ENCODE assay signal across 28 mouse cellular contexts in the genomic region with DNA sequence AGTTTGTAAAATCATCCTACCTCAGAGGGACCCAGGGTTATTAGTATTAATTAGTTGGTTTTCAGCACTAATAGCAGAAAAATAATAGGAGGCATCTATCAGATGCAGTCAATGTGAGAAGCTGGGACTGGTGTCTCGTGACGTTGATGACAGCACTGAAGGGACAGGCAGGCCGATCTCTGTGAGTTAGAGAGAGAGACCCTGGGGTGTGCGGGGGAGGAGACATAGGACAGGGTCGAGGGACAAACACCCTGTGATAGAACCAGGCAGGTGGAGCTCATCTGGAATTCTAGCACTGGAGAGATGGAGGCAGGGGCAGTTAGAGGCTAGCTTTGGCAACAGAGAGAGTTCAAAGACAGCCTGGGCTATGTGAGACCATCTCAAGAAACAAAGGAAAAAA. TPM values are rescaled to one million over a fixed set of nuclear protein-coding genes. Genes with fewer than 3 reads are reported as not detected.
DNase-seq lines count a peak whose midpoint lies in the region; ATAC-seq and TF ChIP-seq lines count a peak whose summit lies in the region.
"Had no signal": no experiment of that assay in that cellular context is flagged by ENCODE, and none has a peak within 500 bp of the region (broad histone marks: within the 10 kb centered on the region; RNA-seq: fewer than 3 reads in every experiment).

No protein-coding gene starts in this region.

- H3K36me3 ChIP-seq in liver, embryonic 11.5 days (ENCODE audit: control insufficient read depth, insufficient read depth, low read length): no peaks in the 10 kb centered on the region
- no peaks in the 10 kb centered on the region for H3K36me3 ChIP-seq in liver, postnatal 0 days (replicated peaks; ENCODE audit: insufficient read depth, low read length)
- no peaks in the 10 kb centered on the region for H3K36me3 ChIP-seq in limb, embryonic 10.5 days
- H3K36me3 ChIP-seq: embryonic facial prominence, embryonic 13.5 days; embryonic facial prominence, embryonic 15.5 days had no signal

- TF ChIP-seq EP300 in liver, postnatal 0 days (IDR thresholded peaks at IDR 0.05; ENCODE audit: low read depth): no peak

- no peaks in the 10 kb centered on the region for H3K27me3 ChIP-seq in liver, embryonic 11.5 days (replicated peaks; ENCODE audit: control insufficient read depth, insufficient read depth, low read length)
- no peaks in the 10 kb centered on the region for H3K27me3 ChIP-seq in liver, postnatal 0 days (ENCODE audit: insufficient read depth, low read length)
- H3K27me3 ChIP-seq in limb, embryonic 10.5 days (ENCODE audit: low read depth, poor library complexity, severe bottlenecking): no peaks in the 10 kb centered on the region
- H3K27me3 ChIP-seq: embryonic facial prominence, embryonic 13.5 days; embryonic facial prominence, embryonic 15.5 days; Patski had no signal

- no peaks in the 10 kb centered on the region for H3K9me3 ChIP-seq in liver, embryonic 11.5 days (ENCODE audit: control insufficient read depth, low read length)
- no peaks in the 10 kb centered on the region for H3K9me3 ChIP-seq in liver, postnatal 0 days (ENCODE audit: low read length)
- no peaks in the 10 kb centered on the region for H3K9me3 ChIP-seq in limb, embryonic 10.5 days (replicated peaks)
- H3K9me3 ChIP-seq: embryonic facial prominence, embryonic 13.5 days; embryonic facial prominence, embryonic 15.5 days had no signal

- H3K27ac ChIP-seq in liver, embryonic 11.5 days (ENCODE audit: low read depth, low read length): no peak overlapping the region
- H3K27ac ChIP-seq in liver, postnatal 0 days (ENCODE audit: low read depth): no peak overlapping the region
- no peak overlapping the region for H3K27ac ChIP-seq in limb, embryonic 10.5 days
- H3K27ac ChIP-seq: embryonic facial prominence, embryonic 13.5 days; embryonic facial prominence, embryonic 15.5 days had no signal

- no peak overlapping the region for H3K9ac ChIP-seq in liver, embryonic 11.5 days (ENCODE audit: low read depth, low read length)
- no peak overlapping the region for H3K9ac ChIP-seq in liver, postnatal 0 days (replicated peaks)
- H3K9ac ChIP-seq: embryonic facial prominence, embryonic 13.5 days; embryonic facial prominence, embryonic 15.5 days had no signal

- no peak overlapping the region for H3K4me2 ChIP-seq in liver, embryonic 11.5 days
- H3K4me2 ChIP-seq in liver, postnatal 0 days (ENCODE audit: low read depth, low read length): no peak overlapping the region
- H3K4me2 ChIP-seq: embryonic facial prominence, embryonic 13.5 days; embryonic facial prominence, embryonic 15.5 days had no signal

- TF ChIP-seq CTCF in liver, postnatal 0 days (IDR thresholded peaks at IDR 0.05; ENCODE audit: low read depth): no peak

- no peak overlapping the region for H3K4me3 ChIP-seq in liver, embryonic 11.5 days (ENCODE audit: low read depth, low read length)
- H3K4me3 ChIP-seq in liver, postnatal 0 days (ENCODE audit: low read depth, low read length): no peak overlapping the region
- H3K4me3 ChIP-seq in limb, embryonic 10.5 days: no peak overlapping the region
- H3K4me3 ChIP-seq: embryonic facial prominence, embryonic 13.5 days; embryonic facial prominence, embryonic 15.5 days; erythroblast, embryonic 14.5 days had no signal

- no peak for ATAC-seq in liver, embryonic 11.5 days (replicated peaks; ENCODE audit: low FRiP score)
- ATAC-seq in liver, postnatal 0 days: no peak
- ATAC-seq: activated CD4-positive, CD25-positive, alpha-beta regulatory T cell, adult 4 months; forebrain, embryonic 14.5 days; forebrain, embryonic 16.5 days; Patski had no signal

- peak; percentile 58 for DNase-seq in heart, adult 11 months
- DNase-seq in heart, postnatal 4 days: no peak
- peak; percentile 27 for DNase-seq in liver, embryonic 11.5 days (ENCODE audit: low spot score)
- DNase-seq in liver, postnatal 0 days: no peak
- peak; percentile 20 for DNase-seq in limb, embryonic 10.5 days (ENCODE audit: low spot score)
- DNase-seq in left cerebral cortex, postnatal 10 days (ENCODE audit: extremely low spot score in 1 of 2, low spot score in 2 of 2): no peak
- DNase-seq in kidney, postnatal 25 days: no peak
- DNase-seq: adrenal gland, adult 8-10 months; adrenal gland, postnatal 14 days; adrenal gland, postnatal 36 days; cerebellum, adult 11-12 months; cerebellum, adult 2 months; cerebellum, adult 9-10 months; cerebellum, postnatal 10 days; cerebellum, postnatal 25 days had no signal

- intact Hi-C loops in left cerebral cortex, postnatal 10 days (cut with DNase I): no loop called here

- 71% methylated on average over 5 of the region's 5 CpGs for WGBS in liver, embryonic 11.5 days
- 72% methylated on average over 5 of the region's 5 CpGs for WGBS in liver, postnatal 0 days (ENCODE audit: insufficient replicate concordance)
- 69% methylated on average over 5 of the region's 5 CpGs for WGBS in limb, embryonic 10.5 days

- H3K4me1 ChIP-seq in liver, embryonic 11.5 days (replicated peaks; ENCODE audit: control insufficient read depth, insufficient read depth, low read length): no peaks in the 10 kb centered on the region
- H3K4me1 ChIP-seq in liver, postnatal 0 days (ENCODE audit: insufficient read depth): no peaks in the 10 kb centered on the region
- H3K4me1 ChIP-seq in limb, embryonic 10.5 days: no peaks in the 10 kb centered on the region
- H3K4me1 ChIP-seq: embryonic facial prominence, embryonic 13.5 days; embryonic facial prominence, embryonic 15.5 days had no signal

RNA-seq across cellular contexts. Expression of a gene that starts 53.3 kb away (rescaled TPM):
- total RNA-seq in heart, postnatal 4 days (2021): not detected
- polyA plus RNA-seq in liver, embryonic 11.5 days (2014; fragmentation: Nextera tagmentation; extraction: Ambion mirVana): not detected in 2 replicates
- polyA plus RNA-seq in liver, postnatal 0 days (2015; fragmentation: Nextera tagmentation; extraction: Ambion mirVana): 0.21 and 0.26 TPM in 2 replicates
- polyA plus RNA-seq in limb, embryonic 10.5 days (2016; fragmentation: Nextera tagmentation; extraction: Ambion mirVana): not detected in 2 replicates
- total RNA-seq in left cerebral cortex, postnatal 10 days (2021): under 1 TPM; 0.51 to 0.53 TPM
- total RNA-seq: adrenal gland, adult 18-20 months; adrenal gland, adult 8-10 months; adrenal gland, postnatal 14 days; adrenal gland, postnatal 36 days; ES-E14; MEL had no signal
- polyA plus RNA-seq: activated CD4-positive, CD25-positive, alpha-beta regulatory T cell, adult 4 months; C2C12; embryonic facial prominence, embryonic 11.5 days; embryonic facial prominence, embryonic 13.5 days; erythroblast, embryonic 14.5 days; forebrain, embryonic 11.5 days; forebrain, embryonic 14.5 days; forebrain, embryonic 16.5 days had no signal

Comparison
In these comparisons a context has a peak if more than half of its experiments do, and no peak if none do; other contexts are left out.
1. DNase-seq: peak in heart, adult 11 months (single experiment), liver, embryonic 11.5 days (single experiment) and limb, embryonic 10.5 days (single experiment); none in heart, postnatal 4 days (single experiment), liver, postnatal 0 days (single experiment), left cerebral cortex, postnatal 10 days (0 of 2) and kidney, postnatal 25 days (0 of 2).